Mouse (Mus musculus) liver, adult 2 months (tissue): ENCODE data around the gene Utrn.

ENCODE experiments used
- CTCF ChIP-seq: fragments of 200-500 bp; IDR thresholded peaks from 2 replicates; pipeline ENCODE4 v1.5.1; 2011; ENCODE audit warnings: low read depth, low read length, control low read depth
- POLR2A ChIP-seq: fragments of 200-500 bp; IDR thresholded peaks from 2 replicates; pipeline ENCODE4 v1.6.1; 2011; ENCODE audit warnings: low read length, control low read depth; ENCODE audit not compliant: insufficient read depth; ENCODE audit errors: extremely low read depth

DNA sequence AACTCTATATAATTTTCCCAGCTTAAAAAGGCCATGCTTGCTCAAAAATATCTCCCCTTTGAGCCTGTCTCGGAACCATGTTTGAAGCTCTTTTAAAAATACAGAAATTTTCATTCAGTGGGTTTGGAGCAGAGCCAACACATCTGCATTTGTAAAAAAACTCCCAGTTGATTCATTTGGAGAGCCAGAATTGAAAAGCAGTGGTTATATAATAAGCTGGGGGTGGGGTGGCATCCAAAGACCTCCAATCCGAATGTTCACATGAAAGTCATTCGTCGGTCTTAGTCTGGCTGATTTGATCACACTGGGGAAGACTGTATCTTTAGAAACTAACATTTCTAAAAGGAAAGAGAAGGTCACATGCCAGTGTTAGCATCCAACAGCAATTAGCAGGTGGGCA, 8.4 kb downstream of the Utrn start:
- TF ChIP-seq CTCF (no peak), POLR2A (no peak)
